Mouse (Mus musculus): Measurements from ENCODE around the gene Enoph1.

DNA sequence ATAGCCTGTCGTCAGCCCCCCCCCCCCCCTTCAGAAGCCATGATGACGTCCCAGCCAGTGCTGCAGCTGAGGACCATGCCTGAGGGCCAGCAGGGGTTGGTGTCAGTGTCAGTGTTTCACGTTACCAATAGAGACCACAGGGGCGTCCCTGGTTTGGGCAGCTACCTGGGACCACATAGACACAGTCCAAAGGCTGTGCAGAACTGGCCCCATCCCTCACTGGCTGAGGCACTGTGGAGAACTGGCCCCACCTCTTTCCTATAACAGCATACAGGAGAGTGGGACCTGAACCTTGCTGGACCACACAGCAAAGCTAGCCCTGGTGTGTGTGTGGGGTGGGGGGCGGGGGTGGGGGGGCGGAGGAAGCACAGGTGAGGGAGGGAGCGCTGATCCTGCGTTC, 39.3 kb upstream of the Enoph1 start:
- no peak for TF ChIP-seq CTCF (conservative IDR thresholded peaks at IDR 0.05; ENCODE audit: low read length)
- no peak for TF ChIP-seq POU5F1 (IDR thresholded peaks at IDR 0.05; ENCODE audit: borderline replicate concordance, low read length)
- TF ChIP-seq NANOG (IDR thresholded peaks at IDR 0.05; ENCODE audit: borderline replicate concordance, low read length): no peak

Data from E14TG2a.4 (cell line).